Mouse (Mus musculus) embryonic facial prominence, embryonic 11.5 days (tissue): ENCODE results near the gene Etnk2. TPM values are rescaled to one million over a fixed set of nuclear protein-coding genes. Genes with fewer than 3 reads are reported as not detected.
A peak's percentile ranks its signal among the peaks of the same experiment; 100 is the strongest.

Experiments used
- ATAC-seq: fragments of 200-750 bp; cut with Nextera tagmentation; replicated peaks from 2 replicates; pipeline ENCODE4 v1.8.0; 2017; ENCODE audit warnings: low read depth; ENCODE audit not compliant: insufficient number of reproducible peaks, low FRiP score, low TSS enrichment
- DNase-seq: peaks from one replicate; pipeline ENCODE4 v3.0.0-alpha.2; 2015; ENCODE audit warnings: low spot score
- H3K27ac ChIP-seq: fragments of 300-500 bp; sonication (generic); replicated peaks from 2 replicates; pipeline ENCODE4 v1.5.1; 2014; ENCODE audit warnings: mild to moderate bottlenecking, low read depth, low read length, control low read depth
- H3K27me3 ChIP-seq: fragments of 300-500 bp; sonication (generic); 2 replicates; pipeline ENCODE4 v1.6.1; 2014; ENCODE audit warnings: mild to moderate bottlenecking, low read length, moderate library complexity, mixed read lengths; ENCODE audit not compliant: control insufficient read depth, insufficient read depth
- H3K36me3 ChIP-seq: fragments of 300-500 bp; sonication (generic); replicated peaks from 2 replicates; pipeline ENCODE4 v1.6.1; 2014; ENCODE audit warnings: low read depth, mild to moderate bottlenecking, low read length, moderate library complexity, mixed read lengths; ENCODE audit not compliant: control insufficient read depth, insufficient read depth
- H3K4me1 ChIP-seq: fragments of 300-500 bp; sonication (generic); 2 replicates; pipeline ENCODE4 v1.6.1; 2014; ENCODE audit warnings: low read length, mixed read lengths; ENCODE audit not compliant: control insufficient read depth, insufficient read depth
- H3K4me2 ChIP-seq: fragments of 300-500 bp; sonication (generic); 2 replicates; pipeline ENCODE4 v1.6.1; 2014; ENCODE audit warnings: low read depth, mild to moderate bottlenecking, control low read depth, low read length, moderate library complexity
- H3K4me3 ChIP-seq: fragments of 300-500 bp; sonication (generic); 2 replicates; pipeline ENCODE4 v1.5.1; 2014; ENCODE audit warnings: low read depth, low read length, control low read depth
- H3K9ac ChIP-seq: fragments of 300-500 bp; sonication (generic); replicated peaks from 2 replicates; pipeline ENCODE4 v1.6.1; 2014; ENCODE audit warnings: mild to moderate bottlenecking, control low read depth, low read length
- H3K9me3 ChIP-seq: fragments of 300-500 bp; sonication (generic); replicated peaks from 2 replicates; pipeline ENCODE4 v1.6.1; 2016; ENCODE audit warnings: mild to moderate bottlenecking, low read length, inconsistent platforms, mixed read lengths; ENCODE audit not compliant: control insufficient read depth
- WGBS: fragments of 180-500 bp; shearing (Covaris S2); extraction: QIAGEN DNeasy Blood & Tissue Kit; methylation state at CpG from one replicate; pipeline ENCODE4 v1.1.7; 2014; 5-methylcytosine and 5-hydroxymethylcytosine counted together
- polyA plus RNA-seq: library from polyadenylated mRNA; unstranded; fragments of >200 nt; fragmentation: Nextera tagmentation; extraction: Ambion mirVana; gene quantifications from 2 replicates; pipeline ENCODE4 v1.2.1, GENCODE M21; 2014

Gene Etnk2
- polyA plus RNA-seq = 1.5 and 2.8 TPM in 2 replicates

- peak; percentile 79 for DNase-seq
- Histone ChIP-seq H3K9me3 (no peaks in the 10 kb centered on the region), H3K9ac (peak within 1 kb of the TSS; percentile 48), H3K27ac (no peak within 1 kb of the TSS), H3K4me2 (peak within 1 kb of the TSS; percentile 97), H3K4me1 (peaks cover 9% of the 10 kb centered on the region), H3K4me3 (peak within 1 kb of the TSS; percentile 60), H3K36me3 (no peaks in the 10 kb centered on the region), H3K27me3 (peaks cover 21% of the 10 kb centered on the region)
- peak; percentile 61 for ATAC-seq
- under 1% methylated on average over 52 of the region's 52 CpGs for WGBS
Measured at GRCm38 (mm10) chr1:133363276-133364021, at the start of gene Etnk2. Etnk2 (plus strand) TSS chr1:133363572.

GRCm38 (mm10) chr1:133314364-133314763 lies 49.0 kb upstream of the Etnk2 start:
- H3K4me2 ChIP-seq = no peak overlapping the region
- H3K4me3 ChIP-seq = no peak overlapping the region
- ATAC-seq = 0 out of 2 replicates have a peak, but pooled peaks have one; percentile 39
- H3K9me3 ChIP-seq = no peaks in the 10 kb centered on the region
- peak; percentile 71 for DNase-seq
- H3K27ac ChIP-seq = no peak overlapping the region
- 0 out of 2 replicates have a peak, but pooled peaks cover 3% of the 10 kb centered on the region for H3K4me1 ChIP-seq
- H3K36me3 ChIP-seq = no peaks in the 10 kb centered on the region
- H3K9ac ChIP-seq = no peak overlapping the region
- H3K27me3 ChIP-seq = no peaks in the 10 kb centered on the region
- 14% methylated on average over 8 of the region's 8 CpGs for WGBS

- no peaks in the 10 kb centered on the region for H3K27me3 ChIP-seq
- no peak overlapping the region for H3K9ac ChIP-seq
- H3K4me2 ChIP-seq = no peak overlapping the region
- 0 out of 2 replicates have a peak, but pooled peaks cover 3% of the 10 kb centered on the region for H3K4me1 ChIP-seq
- H3K4me3 ChIP-seq = no peak overlapping the region
- DNase-seq = no peak
- ATAC-seq = no peak
- 85% methylated on average over 6 of the region's 6 CpGs for WGBS
- H3K36me3 ChIP-seq = no peaks in the 10 kb centered on the region
- no peak overlapping the region for H3K27ac ChIP-seq
- H3K9me3 ChIP-seq = no peaks in the 10 kb centered on the region
Measured at GRCm38 (mm10) chr1:133315775-133316174, 47.6 kb upstream of the Etnk2 start.

- no peak for ATAC-seq
- no peak for DNase-seq
- Histone ChIP-seq H3K4me3 (no peak overlapping the region), H3K27me3 (no peaks in the 10 kb centered on the region), H3K4me2 (no peak overlapping the region), H3K9ac (no peak overlapping the region), H3K4me1 (0 out of 2 replicates have a peak, but pooled peaks cover 3% of the 10 kb centered on the region), H3K36me3 (no peaks in the 10 kb centered on the region), H3K9me3 (no peaks in the 10 kb centered on the region), H3K27ac (no peak overlapping the region)
- WGBS = 83% methylated on average over 4 of the region's 4 CpGs
Measured at GRCm38 (mm10) chr1:133316577-133316976, 46.8 kb upstream of the Etnk2 start.

GRCm38 (mm10) chr1:133317149-133317548 lies 46.2 kb upstream of the Etnk2 start:
- no peak overlapping the region for H3K4me3 ChIP-seq
- WGBS = 88% methylated on average over 1 of the region's 1 CpGs

GRCm38 (mm10) chr1:133321267-133321925 lies 42.0 kb upstream of the Etnk2 start, which contains the start of gene Kiss1:
Kiss1 (plus strand) TSS chr1:133321875.
- 84% methylated on average over 13 of the region's 13 CpGs for WGBS
- H3K4me2 ChIP-seq = no peak within 1 kb of the TSS
- no peak within 1 kb of the TSS for H3K4me3 ChIP-seq
- no peaks in the 10 kb centered on the region for H3K36me3 ChIP-seq
- H3K9ac ChIP-seq = no peak within 1 kb of the TSS
- no peaks in the 10 kb centered on the region for H3K27me3 ChIP-seq
- H3K4me1 ChIP-seq = no peaks in the 10 kb centered on the region
- no peaks in the 10 kb centered on the region for H3K9me3 ChIP-seq
- H3K27ac ChIP-seq = no peak within 1 kb of the TSS
- no peak for DNase-seq
- ATAC-seq = no peak

More at GRCm38 (mm10) chr1:133317149-133317548, 46.2 kb upstream of the Etnk2 start:
- Histone ChIP-seq H3K4me2 (no peak overlapping the region), H3K27ac (no peak overlapping the region), H3K27me3 (no peaks in the 10 kb centered on the region), H3K4me1 (no peaks in the 10 kb centered on the region), H3K9me3 (no peaks in the 10 kb centered on the region), H3K36me3 (no peaks in the 10 kb centered on the region), H3K9ac (no peak overlapping the region)
- DNase-seq (no peak), ATAC-seq (no peak)

- ATAC-seq = 0 out of 2 replicates have a peak, but pooled peaks have one; percentile 36
- no peak overlapping the region for H3K9ac ChIP-seq
Measured at GRCm38 (mm10) chr1:133323333-133323732, 40.0 kb upstream of the Etnk2 start.

GRCm38 (mm10) chr1:133325951-133326350 lies 37.4 kb upstream of the Etnk2 start:
- H3K4me2 ChIP-seq = no peak overlapping the region
- no peak for ATAC-seq
- 86% methylated on average over 8 of the region's 8 CpGs for WGBS
- H3K27ac ChIP-seq = no peak overlapping the region
- DNase-seq = no peak
- no peaks in the 10 kb centered on the region for H3K4me1 ChIP-seq
- H3K36me3 ChIP-seq = no peaks in the 10 kb centered on the region
- H3K4me3 ChIP-seq = no peak overlapping the region
- H3K9ac ChIP-seq = no peak overlapping the region
- peaks cover 2% of the 10 kb centered on the region; the same call in 1 of the 2 replicates for H3K27me3 ChIP-seq
- H3K9me3 ChIP-seq = no peaks in the 10 kb centered on the region

More at GRCm38 (mm10) chr1:133323333-133323732, 40.0 kb upstream of the Etnk2 start:
- Histone ChIP-seq H3K27me3 (no peaks in the 10 kb centered on the region), H3K4me1 (no peaks in the 10 kb centered on the region), H3K27ac (no peak overlapping the region), H3K4me3 (no peak overlapping the region), H3K36me3 (no peaks in the 10 kb centered on the region), H3K9me3 (no peaks in the 10 kb centered on the region), H3K4me2 (no peak overlapping the region)
- no peak for DNase-seq
- WGBS = 48% methylated on average over 5 of the region's 5 CpGs
